Mouse (Mus musculus): ENCODE measurements around the gene Dnajc3.
A peak's percentile ranks its signal among the peaks of the same experiment; 100 is the strongest.

DNA sequence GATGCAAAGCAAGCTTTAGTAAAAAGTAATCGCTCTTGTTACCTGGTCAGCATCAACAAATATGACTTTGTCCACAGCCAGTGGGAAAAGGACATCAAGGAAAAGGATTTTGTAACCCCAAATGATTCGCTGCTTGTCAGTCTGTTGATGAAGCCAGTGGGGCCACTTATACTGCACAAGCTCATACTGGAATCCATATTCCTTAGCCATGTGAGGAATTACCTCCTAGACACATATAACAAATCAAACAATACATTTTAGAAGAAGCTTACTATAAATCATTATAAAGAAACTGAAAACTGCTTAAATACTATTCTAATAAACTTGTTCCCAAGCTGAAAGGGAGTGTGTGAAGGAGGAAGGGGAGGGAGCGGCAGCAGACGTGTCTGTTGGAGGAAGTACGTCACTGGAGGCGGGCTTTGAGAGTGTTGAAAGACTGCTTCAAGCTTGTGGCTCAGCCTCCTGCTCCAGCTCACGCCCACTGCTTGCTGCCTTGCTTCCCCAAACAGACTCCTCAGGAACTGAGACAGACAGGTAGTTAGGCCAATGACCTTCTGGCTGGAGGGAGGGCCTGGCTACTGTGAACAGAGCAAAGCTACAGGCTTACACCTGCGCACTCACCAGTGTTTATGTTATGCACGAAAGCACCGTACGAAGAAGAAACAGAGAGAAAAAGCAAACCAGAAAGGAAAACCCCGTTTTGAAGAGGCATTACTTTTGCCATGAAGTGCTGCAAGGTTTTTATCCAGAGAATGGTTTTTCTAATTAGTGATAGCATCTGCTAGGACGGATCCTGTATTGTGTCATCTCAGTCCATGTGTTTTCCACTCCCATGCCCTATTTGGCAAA, 69.6 kb downstream of the Dnajc3 start:
- TF ChIP-seq CTCF (IDR thresholded peaks at IDR 0.05; ENCODE audit: extremely low read depth, insufficient read length, insufficient replicate concordance, low read depth, low read length) (no peak), POLR2A (IDR thresholded peaks at IDR 0.05; ENCODE audit: low read depth, low read length) (peak; percentile 22; the same call in 1 of the 2 replicates)

Data from small intestine, adult 2 months (tissue).